Mouse (Mus musculus) thymus, postnatal 36 days (tissue): ENCODE measurements at regions not wholly inside any gene's neighbourhood (a gene's known extent, or its start where the extent isn't known, plus 50 kb on each side); places are given as distances from the start of the nearest gene placed in this dataset.

Experiments used
- DNase-seq, 2 experiments: peaks; one replicate each; pipeline ENCODE4 v3.0.0; 2022; ENCODE audit warnings: mixed read lengths in 2 of 2

DNA sequence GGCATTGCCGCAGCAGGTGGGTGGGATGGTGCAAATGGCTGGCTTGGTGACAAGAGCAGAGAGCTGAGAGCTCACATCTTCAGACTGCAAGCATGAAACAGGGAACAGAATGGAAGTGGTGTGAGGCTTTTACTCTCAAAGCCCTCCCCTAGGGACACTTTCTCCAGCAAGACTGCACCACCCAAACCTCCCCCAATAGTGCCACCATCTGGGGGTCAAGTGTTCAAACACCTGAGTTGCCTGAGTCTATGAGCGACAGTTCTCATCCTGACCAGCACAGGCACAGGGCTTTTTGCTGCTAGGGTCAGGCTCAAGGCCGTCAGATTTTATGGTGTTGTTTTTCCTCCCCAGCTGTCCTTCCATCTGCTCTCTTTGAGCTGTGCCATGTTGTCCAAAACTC is 337.9 kb upstream of the Eif4g2 start:
- DNase-seq, result no peak

DNA sequence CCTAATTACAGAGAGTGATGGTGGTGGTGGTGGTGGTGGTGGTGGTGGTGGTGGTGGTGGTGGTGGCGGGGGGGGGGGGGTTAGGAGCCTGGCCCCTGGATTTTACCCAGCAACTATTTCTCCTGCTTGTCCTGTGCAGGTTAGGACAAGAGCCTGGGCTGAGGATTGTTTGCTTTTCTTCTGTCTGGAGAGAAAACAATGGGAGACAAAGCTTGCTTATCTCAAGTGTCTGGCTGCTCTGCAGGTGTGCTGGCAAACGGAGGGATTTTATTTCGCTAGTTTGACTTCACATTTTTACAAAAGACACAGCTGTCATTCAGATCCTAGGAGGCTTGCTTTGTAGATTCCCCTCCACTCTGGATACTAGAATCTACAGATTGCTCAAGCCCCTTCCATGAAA is 334.9 kb upstream of the Eif4g2 start:
- DNase-seq, result no peak

DNA sequence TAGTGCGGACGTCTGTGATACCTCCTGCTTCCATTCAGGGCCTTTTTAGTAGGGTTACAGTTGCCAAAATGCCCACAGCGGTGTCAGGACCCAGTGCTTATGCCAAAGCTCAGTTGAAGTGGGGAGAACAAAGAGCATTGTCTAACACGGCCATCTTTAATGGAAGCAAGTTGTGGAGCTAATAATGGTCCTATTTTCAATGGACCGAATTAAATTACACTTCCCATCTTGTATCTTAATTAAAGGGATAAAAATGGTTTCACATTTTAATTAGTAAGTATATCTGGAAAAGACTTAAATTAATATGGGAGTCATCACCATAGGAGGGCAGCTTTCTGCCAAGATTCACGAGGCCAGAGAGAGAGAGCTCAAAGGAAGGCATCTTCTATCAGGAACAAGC is 333.2 kb upstream of the Eif4g2 start:
- no peak for DNase-seq

DNA sequence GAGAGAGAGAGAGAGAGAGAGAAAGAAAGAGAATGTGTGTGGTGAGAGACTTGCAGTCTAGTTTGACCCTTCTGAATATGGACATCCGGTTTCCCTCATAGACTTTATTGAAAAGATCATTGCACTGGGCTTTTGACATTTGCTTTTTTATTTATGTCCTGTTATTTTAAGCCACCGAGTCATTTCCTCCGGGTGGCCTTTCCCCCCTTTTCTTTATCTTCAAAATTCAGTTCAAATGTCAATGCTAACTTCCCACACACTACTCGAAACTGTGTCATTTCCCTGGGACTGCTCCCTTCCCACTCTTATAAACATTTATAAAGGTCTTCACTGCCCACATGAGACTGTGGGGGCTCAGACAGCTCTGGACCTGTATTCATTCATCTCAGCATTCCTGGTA is 330.9 kb upstream of the Eif4g2 start:
- no peak for DNase-seq

DNA sequence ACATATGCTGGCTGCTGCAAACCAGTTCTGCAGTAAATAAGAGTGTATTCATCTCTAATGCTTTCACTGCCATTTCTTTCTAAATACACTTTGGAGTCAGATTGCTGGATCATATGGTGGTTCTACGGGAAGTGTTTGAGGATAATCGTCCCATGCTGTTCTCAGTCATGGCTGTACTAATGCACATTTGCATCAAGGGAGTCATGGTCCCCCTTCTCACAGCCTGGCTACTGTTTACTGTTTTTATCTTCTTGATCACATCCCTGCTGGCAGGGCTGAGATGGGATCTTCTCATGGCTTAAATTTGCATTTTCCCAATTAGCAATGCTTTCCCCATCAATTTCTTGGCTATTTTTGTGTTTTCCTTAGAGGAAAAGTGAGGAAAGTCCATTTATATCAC is 330.1 kb upstream of the Eif4g2 start:
- no peak for DNase-seq

DNA sequence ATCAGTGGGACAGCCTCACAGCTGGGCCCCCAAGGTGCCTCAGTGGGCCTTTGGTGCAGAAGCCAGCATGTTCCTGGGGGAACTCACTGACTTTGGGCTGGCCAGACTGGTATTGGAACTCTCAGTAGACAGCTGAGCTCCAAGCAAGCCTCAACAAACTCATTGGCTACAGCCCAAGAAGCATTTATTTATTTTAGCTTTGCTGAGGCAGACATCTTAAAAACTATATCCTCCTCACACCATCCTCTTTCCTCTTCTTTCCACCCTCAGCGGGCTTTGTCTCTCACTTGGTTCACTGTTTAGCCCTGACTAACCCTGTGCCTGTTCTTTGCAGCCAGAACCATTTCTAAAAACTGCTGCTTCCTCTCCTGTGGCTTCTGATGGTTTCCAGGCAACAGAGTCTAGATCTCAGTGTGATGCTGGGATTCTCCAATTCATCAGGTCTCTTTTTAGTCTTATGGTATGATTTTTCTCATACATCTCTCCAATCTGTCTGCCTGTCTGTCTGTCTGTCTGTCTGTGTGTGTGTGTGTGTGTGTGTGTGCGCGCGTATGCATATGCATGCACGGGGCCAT is 328.6 kb upstream of the Eif4g2 start:
- DNase-seq, result no peak

DNA sequence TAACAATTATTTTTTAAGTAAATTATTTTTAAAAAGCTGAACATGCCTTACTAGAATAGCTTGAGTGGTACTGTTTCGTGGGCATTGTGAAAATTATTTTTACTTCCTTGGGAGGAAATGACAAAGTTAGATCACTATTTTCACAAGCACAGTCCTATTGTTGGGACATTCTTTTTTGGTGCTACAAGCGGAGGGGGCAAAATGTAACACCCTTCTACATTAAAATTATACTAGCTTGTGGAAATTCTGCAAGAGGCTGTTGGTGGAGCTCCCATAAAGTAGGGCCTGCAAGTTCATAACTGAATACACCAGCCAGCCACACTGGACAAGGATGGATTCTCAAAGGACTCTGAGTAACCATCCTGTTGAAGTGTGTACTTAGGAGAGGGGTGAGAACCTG is 313.1 kb upstream of the Eif4g2 start:
- DNase-seq, result no peak

DNA sequence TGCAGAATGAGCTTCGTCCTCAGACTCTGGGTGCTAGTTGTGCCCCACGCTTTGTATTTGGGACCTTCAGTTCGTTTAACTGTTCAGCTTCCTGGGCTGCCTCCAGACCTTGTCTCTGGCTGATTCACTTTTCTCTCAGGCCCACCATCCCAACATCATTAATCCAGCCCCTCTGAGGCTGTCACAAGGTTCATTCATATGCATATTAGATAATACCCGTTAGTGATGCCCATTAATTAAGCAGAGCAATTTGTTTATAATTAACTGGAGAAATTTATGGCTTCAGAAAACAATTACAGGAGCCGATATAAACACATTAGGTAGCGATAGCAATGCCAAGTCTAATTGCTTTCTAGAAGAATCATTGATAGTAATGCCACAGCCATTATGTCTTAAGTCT is 312.3 kb upstream of the Eif4g2 start:
- DNase-seq, result no peak

DNA sequence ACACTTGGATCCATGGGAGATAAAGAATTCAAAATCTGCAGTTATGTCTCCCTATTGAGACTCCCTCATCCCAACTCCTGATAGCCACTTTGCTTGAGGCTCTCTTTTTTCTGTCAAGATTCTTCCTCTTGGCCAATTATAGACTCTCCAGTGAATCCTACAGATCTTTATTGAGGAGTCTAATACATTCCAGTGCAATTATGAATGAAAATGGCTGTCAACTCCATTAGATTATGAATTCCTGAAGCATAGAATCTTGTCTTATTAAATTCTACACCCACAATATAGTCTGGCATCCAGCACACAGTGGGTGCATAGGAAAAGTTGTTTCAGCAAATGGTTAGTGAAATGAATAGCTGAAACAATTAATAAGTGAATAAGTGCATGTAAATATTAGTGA is 311.0 kb upstream of the Eif4g2 start:
- DNase-seq, result no peak

DNA sequence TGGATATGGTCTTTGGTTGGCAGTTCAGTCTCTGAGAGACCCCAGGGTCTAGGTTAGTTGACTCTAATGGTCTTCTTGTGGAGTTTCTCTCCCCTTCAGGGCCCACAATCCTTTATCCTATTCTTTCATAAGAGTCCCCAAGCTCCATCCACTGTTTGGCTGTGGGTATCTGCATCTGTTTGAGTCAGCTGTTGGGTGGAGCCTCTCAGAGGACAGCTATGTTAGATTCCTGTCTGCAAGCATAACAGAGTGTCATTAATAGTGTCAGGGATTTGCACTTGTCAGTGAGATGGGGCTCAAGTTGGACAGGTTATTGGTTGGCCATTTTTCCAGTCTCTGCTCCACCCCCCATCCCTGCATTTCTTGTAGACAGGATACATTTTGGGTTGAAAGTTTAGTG is 306.9 kb upstream of the Eif4g2 start:
- no peak for DNase-seq

DNA sequence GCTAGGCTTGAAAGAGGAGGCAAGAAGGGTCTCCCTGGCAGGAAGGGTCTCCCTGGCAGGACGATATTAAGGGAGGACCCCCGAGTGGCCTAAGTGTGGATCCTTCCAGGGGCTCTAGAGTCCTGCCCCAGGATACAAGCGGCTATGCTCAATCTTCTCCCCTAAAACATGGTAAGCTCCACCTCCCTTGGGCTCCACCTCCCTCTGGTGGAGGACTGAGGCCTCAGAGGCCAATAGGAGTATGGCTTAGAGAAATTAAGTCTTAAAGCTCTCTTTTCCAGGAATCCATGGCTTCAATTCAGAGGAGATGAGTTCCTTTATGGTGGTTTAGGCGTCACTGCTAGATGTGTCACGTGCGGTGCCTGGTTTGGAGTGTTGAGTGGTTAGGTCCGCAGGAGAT is 291.7 kb upstream of the Eif4g2 start:
- DNase-seq, result no peak

DNA sequence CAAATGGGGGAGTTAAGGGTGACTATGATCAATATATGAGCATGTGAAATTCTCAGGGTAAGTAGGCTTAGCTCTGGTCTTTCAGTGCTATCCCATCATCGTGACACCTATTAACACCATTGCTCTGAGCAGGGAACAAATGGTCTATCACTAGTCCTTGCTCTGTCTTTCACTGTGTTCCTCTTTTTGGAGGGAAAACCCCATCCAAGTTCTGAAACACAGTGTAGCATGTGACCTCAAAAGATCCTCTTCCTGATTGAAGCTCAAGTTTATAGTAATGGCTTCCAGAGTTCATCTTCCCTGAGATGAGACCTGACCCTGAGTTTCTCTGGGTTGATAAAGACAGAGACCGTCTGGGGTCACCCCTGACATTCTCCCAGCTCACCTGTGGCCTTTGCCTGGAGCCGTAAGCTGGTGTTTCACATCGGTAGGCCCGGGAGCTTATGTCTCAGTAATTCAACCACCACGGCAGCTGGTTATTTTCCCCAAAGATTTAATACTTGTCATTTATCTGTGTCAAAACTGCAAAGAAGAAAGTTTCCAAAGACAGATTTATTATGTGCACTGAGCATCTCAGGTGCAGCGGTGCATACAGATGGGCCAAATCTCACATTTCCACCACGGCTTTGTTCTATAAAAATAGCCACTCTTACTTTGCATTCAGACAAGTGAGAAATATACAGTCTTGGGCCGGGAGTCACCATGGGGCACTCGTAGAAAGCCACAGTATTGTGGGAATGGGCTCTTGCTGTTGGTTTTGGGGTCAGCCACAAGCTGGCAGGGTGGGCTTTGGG is 290.7 kb upstream of the Eif4g2 start:
- DNase-seq, result no peak

DNA sequence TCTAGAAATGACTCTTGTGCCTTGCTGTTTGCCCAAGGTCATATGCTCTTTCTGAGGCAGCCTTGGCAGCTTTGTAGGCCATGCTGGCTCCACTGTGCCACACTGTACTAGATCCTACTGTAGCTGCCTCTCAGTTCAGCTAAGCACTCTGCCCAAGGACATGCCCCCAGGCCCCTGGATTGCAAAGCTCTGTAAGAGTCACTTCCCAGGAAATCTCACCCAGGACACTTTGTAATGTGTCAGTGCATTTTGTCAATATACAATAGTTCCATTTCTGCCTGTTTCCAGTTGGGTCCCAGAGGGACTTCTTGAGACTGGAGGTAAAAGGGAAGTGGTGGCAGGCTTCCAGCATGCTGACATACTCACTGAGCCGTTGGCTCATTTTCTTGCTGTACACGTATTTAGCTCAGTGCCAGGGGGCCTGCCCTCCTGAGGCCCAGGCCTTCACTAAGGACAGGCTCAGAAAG is 287.6 kb upstream of the Eif4g2 start:
- DNase-seq, result no peak

DNA sequence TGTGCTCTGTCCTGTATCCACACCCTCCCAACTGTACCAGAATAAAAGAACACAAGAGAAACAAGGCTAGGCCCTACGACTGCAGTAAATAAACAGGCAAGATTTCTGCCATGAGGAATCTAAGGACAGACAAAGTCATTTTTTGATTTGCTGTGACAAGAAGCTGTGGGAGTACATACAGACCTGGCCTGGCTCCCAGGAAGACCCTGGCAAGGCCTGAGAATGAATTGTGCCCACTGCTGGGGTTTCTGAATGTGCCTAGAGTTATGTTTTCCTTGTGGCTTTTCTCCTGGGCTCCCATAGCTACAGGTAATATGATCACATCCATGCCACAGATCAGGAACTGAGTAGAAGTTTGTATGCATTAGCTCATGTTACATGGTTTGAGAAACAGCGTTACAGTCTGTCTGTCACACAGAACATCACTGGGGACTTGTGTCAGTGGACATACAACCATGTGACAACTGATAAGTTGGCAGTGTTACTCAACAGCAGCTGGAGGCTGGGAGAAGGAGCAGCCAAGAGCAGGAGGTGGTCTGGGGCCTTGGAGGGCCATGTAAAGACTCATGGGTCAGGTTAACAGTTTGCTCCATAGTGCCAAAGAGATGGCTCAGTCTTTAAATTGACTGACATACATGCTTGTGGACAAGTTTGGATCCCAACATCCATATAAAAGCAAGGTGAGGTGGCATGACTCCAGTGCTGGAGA is 285.6 kb upstream of the Eif4g2 start:
- no peak for DNase-seq

DNA sequence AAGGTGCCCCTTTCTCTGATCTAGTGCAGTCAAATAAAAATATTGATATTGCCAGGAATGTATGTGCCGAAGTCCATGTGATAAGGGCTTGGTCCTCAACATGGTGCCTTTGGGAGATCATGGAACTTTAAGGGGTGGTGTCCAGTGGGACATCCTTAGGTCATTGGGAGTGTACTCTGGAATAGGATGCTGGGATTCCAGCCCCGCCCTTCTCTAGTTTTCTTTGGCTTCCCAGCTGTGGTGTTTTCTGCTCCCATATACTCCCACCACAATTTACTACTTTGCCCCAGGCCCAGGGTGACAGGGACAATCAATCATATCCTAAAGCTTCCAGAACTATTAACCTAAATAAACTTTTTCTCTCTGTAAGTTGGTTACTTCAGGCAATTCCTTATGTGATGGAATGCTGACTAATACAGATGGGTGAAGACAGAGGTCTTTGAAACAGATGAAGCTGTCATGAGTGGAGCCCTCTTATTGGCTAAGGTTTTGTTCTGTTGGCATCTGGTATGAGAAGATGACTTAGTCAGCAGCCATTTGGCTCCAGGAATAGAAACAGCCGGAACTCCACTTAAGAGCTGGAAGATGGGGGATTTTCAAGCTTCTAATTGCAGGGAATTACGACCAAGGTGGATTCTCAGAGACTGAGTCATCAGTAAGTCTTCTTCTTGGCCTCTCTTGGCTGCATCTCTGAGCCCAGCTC is 284.3 kb upstream of the Eif4g2 start:
- DNase-seq, result no peak

DNA sequence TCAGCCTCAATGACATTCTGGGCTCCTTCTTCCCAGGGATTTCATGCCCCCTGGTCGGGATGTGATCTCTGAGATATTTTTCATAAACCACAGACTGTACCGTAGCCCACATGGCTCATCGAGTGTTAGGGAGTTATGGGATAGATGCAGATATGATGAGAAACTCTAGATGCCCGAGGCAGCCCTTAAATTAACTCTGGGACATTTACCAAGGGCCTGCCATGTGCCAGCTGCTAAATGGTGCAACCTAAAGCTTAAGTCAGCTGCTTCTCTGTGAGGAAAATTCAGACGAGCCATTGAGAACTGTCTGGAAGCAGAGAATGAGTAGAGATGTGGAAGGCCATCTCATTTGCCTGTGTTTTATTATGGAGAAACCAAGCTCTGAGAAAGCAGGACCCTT is 282.6 kb upstream of the Eif4g2 start:
- DNase-seq, result no peak

DNA sequence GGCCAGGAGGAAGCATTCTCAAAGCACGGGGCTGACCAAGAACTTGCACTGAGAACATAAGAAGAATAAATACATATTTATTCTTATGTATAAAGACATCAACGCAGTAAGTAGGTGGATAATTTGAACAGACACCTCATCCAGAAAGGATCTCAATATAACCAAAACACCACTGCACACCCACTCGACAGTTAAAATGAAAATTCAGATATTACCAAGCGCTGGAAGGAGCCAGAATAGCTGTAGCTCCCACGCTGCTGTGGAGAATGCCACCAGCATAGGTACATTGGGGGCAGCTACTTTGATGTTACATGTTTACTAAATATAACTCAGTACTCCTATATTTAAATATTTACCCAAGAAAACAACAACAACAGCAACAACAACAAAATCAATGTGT is 280.4 kb upstream of the Eif4g2 start:
- no peak for DNase-seq

DNA sequence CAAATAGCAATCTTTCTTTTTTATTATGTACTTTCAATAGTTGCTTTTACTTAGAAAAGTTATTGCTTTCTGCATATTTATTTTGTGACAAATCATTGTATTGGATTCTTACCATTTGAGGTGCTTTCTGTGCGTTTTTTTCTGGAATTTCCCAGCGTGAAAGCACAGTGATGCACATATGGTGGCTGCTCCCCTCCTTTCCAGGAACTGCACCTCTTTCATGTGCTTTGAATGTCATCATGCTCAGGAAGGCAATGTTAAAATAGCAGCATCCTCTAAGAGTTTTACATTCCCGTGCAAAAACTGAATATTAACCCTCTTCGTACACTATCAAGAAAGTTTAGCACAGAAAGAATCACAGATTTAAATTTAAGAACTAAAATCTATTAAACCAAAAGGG is 279.8 kb upstream of the Eif4g2 start:
- DNase-seq, result no peak

DNA sequence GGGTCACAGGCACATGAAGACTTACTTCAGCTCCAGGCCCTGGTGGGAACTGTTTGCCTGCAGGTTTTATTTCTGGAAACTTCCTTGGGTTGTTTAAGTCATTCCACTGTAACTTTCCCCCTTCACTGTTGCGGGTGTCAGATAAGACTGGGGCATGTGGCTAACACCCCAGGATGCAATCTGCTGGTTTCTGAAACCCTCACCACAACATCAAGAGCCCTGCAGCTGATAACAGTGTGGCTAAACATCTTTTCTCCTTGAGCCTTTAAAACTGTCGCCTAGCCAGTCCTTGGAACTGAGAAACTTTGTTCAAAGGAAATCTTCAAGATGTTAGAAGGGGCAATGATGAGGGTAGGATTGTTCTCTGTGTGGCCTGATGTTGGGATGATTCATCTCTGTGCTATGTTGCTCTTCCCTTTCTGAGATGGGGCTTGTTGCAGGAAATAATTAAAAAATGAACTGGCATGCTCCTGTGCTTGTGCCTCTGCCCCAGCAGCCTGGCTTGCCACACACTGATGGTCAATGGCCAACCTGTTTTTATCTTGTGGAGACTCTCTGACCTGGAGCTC is 272.3 kb upstream of the Eif4g2 start:
- no peak for DNase-seq

DNA sequence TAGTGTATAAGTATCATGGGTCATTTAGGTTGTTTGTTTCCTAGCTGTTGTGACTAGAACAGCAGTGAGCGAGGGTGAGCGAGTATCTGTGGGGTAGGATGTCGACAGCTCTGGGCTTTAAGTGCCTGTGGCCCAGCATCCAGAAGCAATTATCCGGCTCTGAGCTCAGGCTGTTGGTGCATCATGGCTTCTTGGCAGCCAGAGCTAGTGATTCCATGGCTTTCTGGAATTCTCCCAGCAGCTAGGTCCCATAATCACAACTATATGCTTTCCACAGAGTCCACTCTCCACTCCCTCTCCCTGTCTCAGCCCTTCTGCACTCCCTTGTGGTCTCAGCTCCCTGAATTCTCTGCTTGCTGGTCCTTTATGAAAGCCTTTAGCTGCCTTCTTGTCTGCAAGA is 271.2 kb upstream of the Eif4g2 start:
- no peak for DNase-seq

DNA sequence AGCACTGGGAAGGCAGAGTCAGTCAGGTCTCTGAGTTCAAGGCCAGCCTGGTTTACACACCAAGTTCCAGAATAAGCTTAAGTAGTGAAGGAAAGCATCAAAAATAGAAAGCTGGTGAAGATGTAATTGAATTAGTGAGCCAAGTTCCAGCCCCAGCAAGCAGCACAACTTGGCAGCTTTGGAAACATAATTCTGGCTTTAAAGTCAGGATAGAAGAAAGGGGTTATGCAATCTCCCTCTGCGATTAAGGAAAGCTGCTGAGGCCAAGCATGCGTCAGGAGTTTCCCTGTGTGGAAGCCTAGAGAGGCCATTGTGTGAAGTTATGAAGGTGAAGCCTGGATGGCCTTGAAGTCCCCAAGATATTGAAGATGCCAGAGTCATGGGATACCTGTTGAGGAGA is 269.3 kb upstream of the Eif4g2 start:
- DNase-seq, result no peak

DNA sequence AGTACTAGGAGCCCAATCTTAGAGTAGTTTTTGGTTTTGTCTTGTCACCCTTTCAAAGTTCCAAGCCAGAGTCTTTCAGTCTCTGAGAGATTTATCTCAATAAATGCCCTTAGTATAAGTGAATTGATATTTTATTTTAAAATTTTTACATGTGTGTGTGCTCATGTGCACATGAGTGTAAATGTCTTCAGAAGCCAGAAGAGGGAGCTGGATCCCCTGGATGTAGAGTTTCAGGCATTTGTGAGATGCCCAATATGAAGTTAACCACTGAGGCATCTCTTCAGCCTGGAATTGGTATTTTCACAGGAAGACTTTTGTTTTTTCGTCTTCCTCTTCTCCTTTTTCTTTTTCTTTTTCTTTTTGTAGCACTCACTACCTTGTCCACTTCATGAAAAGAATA is 262.3 kb upstream of the Eif4g2 start:
- DNase-seq, result no peak

DNA sequence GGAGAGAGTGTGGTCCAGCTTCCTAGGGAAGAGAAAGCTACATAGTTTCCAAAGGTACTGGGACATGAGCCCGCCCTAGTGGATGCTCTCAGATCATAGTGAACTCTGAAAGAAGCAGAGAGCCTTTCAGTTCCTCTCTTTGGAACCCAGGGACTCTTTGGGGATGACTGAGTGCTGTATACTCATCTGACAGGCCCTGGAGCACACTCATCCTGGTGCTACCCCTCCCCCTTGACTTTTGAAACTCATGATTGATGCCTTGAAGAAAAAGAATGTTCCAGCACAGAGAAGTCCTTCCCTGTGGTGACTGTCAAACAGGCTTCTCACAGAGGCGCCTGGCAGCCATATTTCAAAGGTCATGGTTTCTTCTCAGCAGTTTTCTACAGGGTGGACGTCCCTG is 254.2 kb upstream of the Eif4g2 start:
- no peak for DNase-seq
